Mouse (Mus musculus) forebrain, embryonic 10.5 days (tissue): ENCODE measurements around the gene Wdr43. TPM values are rescaled to one million over a fixed set of nuclear protein-coding genes. Genes with fewer than 3 reads are reported as not detected.

ENCODE experiments used
- DNase-seq: peaks from one replicate; pipeline ENCODE4 v3.0.0-alpha.2; 2017; ENCODE audit warnings: low spot score; ENCODE audit errors: extremely low spot score
- H3K27ac ChIP-seq: fragments of 300-500 bp; sonication (generic); 2 replicates; pipeline ENCODE4 v1.5.1; 2016; ENCODE audit warnings: mild to moderate bottlenecking
- H3K27me3 ChIP-seq: fragments of 300-500 bp; sonication (generic); 2 replicates; pipeline ENCODE4 v1.6.1; 2016; ENCODE audit warnings: mild to moderate bottlenecking; ENCODE audit not compliant: poor library complexity, severe bottlenecking
- H3K36me3 ChIP-seq: fragments of 300-500 bp; sonication (generic); replicated peaks from 2 replicates; pipeline ENCODE4 v1.6.1; 2016; ENCODE audit warnings: mild to moderate bottlenecking, moderate library complexity
- H3K4me1 ChIP-seq: fragments of 300-500 bp; sonication (generic); 2 replicates; pipeline ENCODE4 v1.6.1; 2016
- H3K4me3 ChIP-seq: fragments of 300-500 bp; sonication (generic); 2 replicates; pipeline ENCODE4 v1.5.1; 2016; ENCODE audit warnings: mild to moderate bottlenecking, moderate library complexity
- H3K9me3 ChIP-seq: fragments of 300-500 bp; sonication (generic); 2 replicates; pipeline ENCODE4 v1.6.1; 2016; ENCODE audit warnings: mild to moderate bottlenecking, moderate library complexity
- WGBS: fragments of 180-500 bp; shearing (Covaris S2); methylation state at CpG from one replicate; pipeline ENCODE4 v1.1.7; 2016; 5-methylcytosine and 5-hydroxymethylcytosine counted together
- polyA plus RNA-seq: library from polyadenylated mRNA; unstranded; fragments of >200 nt; fragmentation: Nextera tagmentation; extraction: Ambion mirVana; gene quantifications from 2 replicates; pipeline ENCODE4 v1.2.1, GENCODE M21; 2016

The Wdr43 gene
- polyA plus RNA-seq, 1 experiment from 2014 or later = 126 TPM

DNA sequence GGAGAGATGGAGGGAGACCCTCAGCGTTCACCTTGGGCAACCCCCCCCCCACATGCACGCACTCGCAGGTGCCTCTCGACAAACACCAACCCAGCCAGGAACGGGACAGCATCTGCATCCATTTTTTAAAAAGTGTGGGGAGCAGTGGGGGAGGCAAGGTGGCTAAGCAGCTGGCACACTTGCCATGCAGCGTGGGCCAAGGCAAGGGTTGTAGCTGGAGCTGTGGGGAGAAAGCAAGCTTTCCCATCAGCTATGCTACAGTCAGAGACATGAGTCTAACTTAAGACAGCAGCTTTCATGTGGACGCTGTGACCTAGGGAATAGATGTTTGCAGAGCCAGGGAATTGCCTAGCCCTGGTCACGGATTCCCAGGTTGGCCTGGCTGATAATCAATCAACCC, 79.5 kb downstream of the Wdr43 start:
- Histone ChIP-seq H3K36me3 (no peaks in the 10 kb centered on the region), H3K4me3 (no peak overlapping the region), H3K27me3 (no peaks in the 10 kb centered on the region), H3K4me1 (peaks cover 33% of the 10 kb centered on the region), H3K27ac (no peak overlapping the region), H3K9me3 (no peaks in the 10 kb centered on the region)
- 96% methylated on average over 8 of the region's 8 CpGs for WGBS
- no peak for DNase-seq

DNA sequence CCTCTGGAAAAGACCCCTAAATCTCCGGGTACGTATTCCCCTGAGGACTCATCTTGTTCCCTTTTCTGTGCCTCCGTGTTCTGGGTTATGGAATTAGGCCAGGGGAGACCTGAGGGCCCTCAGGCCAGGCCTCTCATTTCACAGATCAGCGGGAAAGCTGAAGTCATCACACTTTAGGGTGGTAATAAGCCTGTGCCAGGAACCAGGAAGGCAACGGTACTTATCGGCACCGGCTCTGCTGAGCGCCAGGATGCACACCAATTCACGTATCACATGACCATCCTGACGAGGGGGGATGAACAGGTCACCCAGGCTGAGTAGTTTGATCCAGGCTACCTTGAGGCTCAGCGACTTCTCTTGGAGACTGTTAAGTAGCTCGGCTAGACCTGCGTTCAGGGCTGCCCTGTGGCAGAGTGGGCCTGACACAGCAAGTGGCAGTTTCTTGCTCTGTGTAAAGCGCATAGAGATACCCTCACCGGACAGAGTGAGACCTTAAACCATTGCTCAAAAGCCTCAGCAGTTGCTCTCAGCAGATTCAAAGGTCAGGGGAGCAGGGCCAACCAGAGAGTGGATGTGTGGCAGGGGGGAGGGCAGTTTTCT, 80.1 kb downstream of the Wdr43 start:
- H3K27me3 ChIP-seq = no peaks in the 10 kb centered on the region
- peaks cover 30% of the 10 kb centered on the region for H3K4me1 ChIP-seq
- no peak for DNase-seq
- H3K36me3 ChIP-seq = no peaks in the 10 kb centered on the region
- no peaks in the 10 kb centered on the region for H3K9me3 ChIP-seq
- 85% methylated on average over 15 of the region's 15 CpGs for WGBS
- H3K4me3 ChIP-seq = no peak overlapping the region
- H3K27ac ChIP-seq = peak overlapping the region; percentile 40; the same call in 1 of the 2 replicates

DNA sequence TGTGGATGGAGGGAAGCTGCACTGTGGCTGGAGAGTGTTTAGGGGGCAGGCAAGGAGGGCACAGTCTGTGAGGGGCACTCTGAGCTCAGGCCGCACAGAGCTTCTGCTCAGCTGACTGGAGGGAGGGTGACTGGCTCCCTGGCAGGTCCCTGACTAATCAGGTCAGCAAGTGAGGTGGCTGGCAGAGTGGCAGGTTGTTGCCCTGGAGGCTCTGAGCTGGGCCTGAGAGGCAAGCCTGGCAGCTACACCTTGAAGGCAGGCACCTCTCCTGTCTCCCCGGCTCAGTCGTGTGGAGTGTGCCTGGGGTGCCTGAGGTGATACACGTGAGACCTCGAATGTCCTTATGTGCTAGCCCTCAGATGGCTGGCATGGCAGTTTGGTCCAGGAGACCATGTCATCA, 80.7 kb downstream of the Wdr43 start:
- H3K4me3 ChIP-seq = no peak overlapping the region
- DNase-seq = no peak
- H3K36me3 ChIP-seq = no peaks in the 10 kb centered on the region
- 87% methylated on average over 5 of the region's 5 CpGs for WGBS
- H3K27me3 ChIP-seq = no peaks in the 10 kb centered on the region
- no peaks in the 10 kb centered on the region for H3K9me3 ChIP-seq
- peaks cover 28% of the 10 kb centered on the region for H3K4me1 ChIP-seq
- H3K27ac ChIP-seq = peak overlapping the region; percentile 40; the same call in 1 of the 2 replicates

- Histone ChIP-seq H3K4me3 (no peak overlapping the region), H3K27me3 (no peaks in the 10 kb centered on the region), H3K27ac (no peak overlapping the region), H3K9me3 (no peaks in the 10 kb centered on the region), H3K4me1 (peaks cover 20% of the 10 kb centered on the region), H3K36me3 (no peaks in the 10 kb centered on the region)
- DNase-seq = no peak
- WGBS = 85% methylated on average over 11 of the region's 11 CpGs
Measured at GRCm38 (mm10) chr17:71697896-71698618, 82.4 kb downstream of the Wdr43 start.

DNA sequence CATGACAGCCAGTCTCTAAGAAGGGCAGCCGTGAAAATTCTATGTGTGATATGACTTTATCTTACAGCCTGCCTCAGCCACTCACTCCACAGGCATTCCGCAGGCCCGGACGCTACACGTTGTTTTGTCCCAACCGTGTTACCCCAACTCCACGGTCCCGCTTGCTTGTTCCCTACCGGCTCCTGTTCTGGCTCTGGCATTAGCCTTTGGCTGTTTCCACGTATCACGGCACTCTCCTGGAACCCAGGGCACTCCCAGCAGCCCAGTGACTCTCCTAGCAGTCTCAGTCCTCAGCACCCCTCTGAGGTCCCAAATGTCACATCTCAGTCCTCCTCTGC, 82.9 kb downstream of the Wdr43 start:
- Histone ChIP-seq H3K36me3 (no peaks in the 10 kb centered on the region), H3K27ac (no peak overlapping the region), H3K27me3 (no peaks in the 10 kb centered on the region), H3K4me3 (no peak overlapping the region), H3K4me1 (peaks cover 15% of the 10 kb centered on the region), H3K9me3 (no peaks in the 10 kb centered on the region)
- WGBS = 92% methylated on average over 11 of the region's 11 CpGs
- DNase-seq = no peak

DNA sequence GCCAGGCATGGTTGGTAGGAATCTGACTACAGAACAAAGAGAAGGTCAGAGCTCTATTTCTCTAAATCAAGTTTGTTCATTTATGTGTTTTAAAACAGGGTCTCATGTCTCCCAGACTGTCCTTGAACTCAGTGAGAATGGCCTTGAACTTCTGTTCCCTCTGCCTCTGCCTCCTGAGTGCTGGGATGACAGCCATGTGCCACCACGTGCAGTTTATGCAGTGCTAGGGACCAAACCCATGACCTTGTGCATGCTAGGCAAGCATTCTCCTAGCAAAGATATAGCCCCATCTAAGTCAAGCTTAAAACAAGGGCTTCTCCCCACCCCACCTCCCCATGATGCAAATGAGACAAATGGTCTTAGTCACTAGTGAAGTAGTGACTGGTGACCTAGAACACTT, 89.4 kb downstream of the Wdr43 start:
- Histone ChIP-seq H3K9me3 (peaks cover 4% of the 10 kb centered on the region; the same call in 1 of the 2 replicates), H3K4me1 (0 out of 2 replicates have a peak, but pooled peaks cover 2% of the 10 kb centered on the region), H3K27ac (no peak overlapping the region), H3K36me3 (no peaks in the 10 kb centered on the region), H3K4me3 (no peak overlapping the region), H3K27me3 (no peaks in the 10 kb centered on the region)
- 91% methylated on average over 1 of the region's 1 CpGs for WGBS
- no peak for DNase-seq

DNA sequence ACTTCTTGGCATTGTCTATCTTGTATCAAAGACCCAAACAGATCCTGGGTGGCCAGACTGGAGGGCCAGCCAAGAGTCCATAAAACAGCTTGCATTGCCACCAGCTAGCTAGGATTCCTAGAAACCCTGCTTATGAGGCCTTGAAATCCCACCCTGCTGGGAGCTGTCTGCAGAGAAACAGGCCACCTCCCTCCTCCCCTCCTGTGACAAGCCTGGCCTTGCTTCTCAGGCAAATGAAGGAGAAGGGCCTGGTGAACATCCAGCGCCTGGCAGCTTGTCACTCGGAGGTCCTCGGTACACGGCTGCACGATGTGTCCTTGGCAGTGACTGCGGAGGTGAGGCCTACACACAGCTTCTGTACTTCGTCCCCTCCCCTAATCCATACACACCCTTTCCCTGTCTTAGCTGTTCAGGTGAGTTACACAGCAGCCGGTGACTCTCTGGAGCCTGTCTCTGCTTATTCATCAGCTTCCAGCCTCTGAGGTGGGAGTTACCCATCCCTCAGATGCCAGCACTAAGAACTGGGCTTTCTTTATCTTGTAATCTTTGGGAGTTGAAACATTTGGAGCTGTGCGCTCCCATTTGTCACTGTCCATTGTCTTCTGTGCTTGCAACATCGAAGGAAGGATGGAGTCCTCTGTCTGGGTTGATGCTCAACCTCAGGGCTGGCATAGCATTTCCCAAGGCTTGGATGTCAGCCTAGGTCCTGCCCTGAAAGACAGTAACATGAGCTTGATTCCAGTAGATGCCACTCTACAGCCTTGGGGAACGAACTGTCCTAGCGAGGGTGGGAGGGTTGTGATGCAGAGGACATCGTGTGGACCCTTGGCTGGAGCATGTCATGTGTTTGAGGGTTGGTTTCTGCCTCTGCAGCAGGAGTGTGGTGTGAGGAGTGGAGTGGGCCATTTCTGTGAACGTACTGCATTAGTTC, 90.1 kb downstream of the Wdr43 start:
- Histone ChIP-seq H3K4me1 (0 out of 2 replicates have a peak, but pooled peaks cover 5% of the 10 kb centered on the region), H3K27ac (no peak overlapping the region), H3K36me3 (no peaks in the 10 kb centered on the region), H3K9me3 (peaks cover 4% of the 10 kb centered on the region; the same call in 1 of the 2 replicates), H3K4me3 (no peak overlapping the region), H3K27me3 (no peaks in the 10 kb centered on the region)
- 90% methylated on average over 14 of the region's 14 CpGs for WGBS
- DNase-seq = no peak

DNA sequence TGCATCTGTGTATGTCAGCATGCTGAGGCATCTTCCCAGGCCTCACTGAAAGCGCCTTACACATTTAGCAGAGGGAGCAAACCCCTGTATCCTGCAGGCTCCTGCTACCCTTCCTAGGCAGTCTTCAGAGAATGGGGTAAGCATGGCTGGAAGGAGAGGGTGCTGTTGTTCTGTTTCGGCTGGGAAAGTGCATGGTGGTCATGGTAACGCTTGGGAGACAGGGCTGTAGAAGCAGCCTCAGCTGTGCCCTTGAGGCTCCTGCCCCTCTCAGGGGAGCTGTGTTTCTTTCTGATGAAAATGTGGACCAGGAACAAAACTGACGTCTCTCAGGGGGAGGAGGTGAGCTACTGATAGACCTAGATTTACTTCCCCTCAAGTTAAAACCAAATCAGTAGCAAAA, 92.0 kb downstream of the Wdr43 start:
- 64% methylated on average over 4 of the region's 4 CpGs for WGBS
- H3K27me3 ChIP-seq = no peaks in the 10 kb centered on the region
- no peak overlapping the region for H3K4me3 ChIP-seq
- H3K4me1 ChIP-seq = 0 out of 2 replicates have a peak, but pooled peaks cover 5% of the 10 kb centered on the region
- H3K9me3 ChIP-seq = peaks cover 4% of the 10 kb centered on the region; the same call in 1 of the 2 replicates
- no peak for DNase-seq
- no peaks in the 10 kb centered on the region for H3K36me3 ChIP-seq
- H3K27ac ChIP-seq = no peak overlapping the region

Other genes with a start within 250 kb of the Wdr43 start
- gene Gm4707, start 156.0 kb upstream of the Wdr43 start, polyA plus RNA-seq = 5.8 and 6.9 TPM in 2 replicates
- gene Smchd1, start 140.6 kb upstream of the Wdr43 start, polyA plus RNA-seq = 80.0 and 83.1 TPM in 2 replicates
- 66.9 and 72.7 TPM in 2 replicates for gene Ndc80, start 89.0 kb upstream of the Wdr43 start, polyA plus RNA-seq
- gene Spdya, start 63.8 kb upstream of the Wdr43 start, polyA plus RNA-seq = 1.0 and 1.3 TPM in 2 replicates
- gene Togaram2, start 57.4 kb downstream of the Wdr43 start, polyA plus RNA-seq = not detected in 2 replicates
- gene Pcare, start 137.0 kb downstream of the Wdr43 start, polyA plus RNA-seq = not detected in 2 replicates
- 4.4 and 5.1 TPM in 2 replicates for gene Clip4, start 152.6 kb downstream of the Wdr43 start, polyA plus RNA-seq